Mouse (Mus musculus): ENCODE measurements at regions not wholly inside any gene's neighbourhood (a gene's known extent, or its start where the extent isn't known, plus 50 kb on each side); places are given as distances from the start of the nearest gene placed in this dataset.

DNA sequence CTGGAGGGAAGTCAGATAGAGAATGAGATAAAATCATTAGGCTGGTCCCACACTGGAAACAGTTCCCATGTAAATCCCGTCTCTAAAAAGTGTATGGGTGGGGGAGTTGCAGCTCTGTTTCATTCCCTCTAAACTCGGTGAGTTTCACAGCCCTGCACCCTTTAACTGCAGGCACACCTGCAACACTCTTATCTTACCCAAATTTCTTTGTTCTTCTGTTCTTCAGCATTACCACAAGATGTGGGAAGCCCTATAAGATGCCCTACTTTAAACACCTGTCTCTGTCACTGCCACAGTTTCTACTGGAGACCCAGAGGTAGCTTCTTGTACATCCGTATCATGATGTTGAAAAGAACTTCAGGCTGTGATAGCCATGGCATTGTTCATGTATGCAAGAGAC is 320.2 kb upstream of the Kcnh8 start:
- TF ChIP-seq POLR2A (IDR thresholded peaks at IDR 0.05; ENCODE audit: insufficient read depth, low read depth, low read length) (no peak), EP300 (IDR thresholded peaks at IDR 0.05; ENCODE audit: insufficient read depth, low read depth, low read length) (no peak)
